Mouse (Mus musculus): Measurements from ENCODE around the gene Tmem255b. TPM values are rescaled to one million over a fixed set of nuclear protein-coding genes. Genes with fewer than 3 reads are reported as not detected.

Gene Tmem255b
- total RNA-seq, 2 experiments from 2014 or later, result 13.8 to 14.6 TPM

DNA sequence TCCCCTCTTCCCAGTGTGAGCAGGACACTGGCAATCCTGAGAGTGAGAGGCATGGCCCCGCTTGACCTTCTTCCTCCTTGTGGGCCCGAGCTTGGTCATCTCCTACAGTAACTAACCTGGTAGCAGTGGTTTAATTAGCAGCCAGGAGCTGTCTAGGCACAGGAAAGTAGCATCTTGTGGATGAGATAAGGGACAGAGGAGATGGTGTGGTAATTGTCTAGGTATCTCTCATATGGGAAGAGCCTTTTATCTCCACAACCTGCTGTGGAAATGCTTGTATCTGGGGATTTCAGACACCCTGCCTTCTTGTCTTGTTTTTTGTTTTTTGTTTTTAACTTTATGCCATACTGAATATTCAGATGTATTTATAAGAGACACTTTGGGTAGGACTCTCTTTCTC lies 2.5 kb downstream of the Tmem255b start:
- no peak for DNase-seq
- intact Hi-C loops (cut with DNase I), result no loop called here

- intact Hi-C loops (cut with DNase I), result no loop called here
- DNase-seq, result no peak
Measured at GRCm38 (mm10) chr8:13442152-13442551, 7.2 kb downstream of the Tmem255b start.

DNA sequence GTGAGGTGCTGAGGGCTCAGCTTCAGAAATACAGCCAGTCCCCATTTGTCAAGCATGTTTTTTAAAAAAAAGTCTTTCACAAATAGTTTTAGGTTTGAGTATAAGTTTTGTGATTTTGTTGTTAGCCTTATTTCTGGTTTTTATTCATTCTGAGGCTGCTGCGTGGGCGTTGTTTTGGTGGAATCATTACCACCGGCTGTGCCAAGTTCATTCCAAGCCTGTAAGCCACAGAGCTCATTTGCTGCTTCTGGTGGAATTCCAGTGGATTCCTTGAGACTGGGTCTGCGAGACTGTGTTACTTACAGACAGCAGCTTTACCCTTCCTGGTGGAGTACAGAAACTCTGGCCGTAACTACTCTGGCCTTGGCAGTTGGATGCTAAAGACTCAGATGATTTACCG lies 11.5 kb downstream of the Tmem255b start:
- intact Hi-C loops (cut with DNase I), result no loop called here

DNA sequence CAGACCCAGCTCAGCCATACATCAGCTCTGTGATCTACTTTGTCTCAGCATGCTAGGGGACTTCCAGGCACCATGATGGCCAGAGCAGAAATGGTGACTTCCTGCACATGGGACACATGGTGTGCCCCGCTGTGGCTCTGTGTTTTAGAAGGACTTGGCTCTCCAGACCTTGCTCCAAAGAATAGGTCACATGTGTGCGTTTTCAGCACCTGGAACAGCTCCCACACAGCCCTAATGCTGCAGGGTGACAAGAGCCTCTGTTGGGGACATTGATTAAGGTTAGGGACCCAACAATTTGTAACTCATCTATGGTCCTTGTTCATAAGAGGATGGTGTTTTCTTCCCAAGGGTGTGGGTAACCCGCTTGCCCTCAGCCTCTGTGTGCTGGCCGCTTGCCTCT lies 13.2 kb downstream of the Tmem255b start:
- DNase-seq, result peak; percentile 31 to 61

More for the DNA sequence above, 11.5 kb downstream of the Tmem255b start:
- DNase-seq, result no peak

GRCm38 (mm10) chr8:13451747-13452277 lies 16.8 kb downstream of the Tmem255b start:
- intact Hi-C loops (cut with DNase I), result no loop called here
- DNase-seq, result no peak

More for the DNA sequence above, 13.2 kb downstream of the Tmem255b start:
- intact Hi-C loops (cut with DNase I), result no loop called here

GRCm38 (mm10) chr8:13454341-13455113 lies 19.5 kb downstream of the Tmem255b start:
- intact Hi-C loops (cut with DNase I), result loop anchor here (2.0 kb wide), 1 partner anchor 94 kb away; no protein-coding TSS in a partner anchor
- no peak for DNase-seq

DNA sequence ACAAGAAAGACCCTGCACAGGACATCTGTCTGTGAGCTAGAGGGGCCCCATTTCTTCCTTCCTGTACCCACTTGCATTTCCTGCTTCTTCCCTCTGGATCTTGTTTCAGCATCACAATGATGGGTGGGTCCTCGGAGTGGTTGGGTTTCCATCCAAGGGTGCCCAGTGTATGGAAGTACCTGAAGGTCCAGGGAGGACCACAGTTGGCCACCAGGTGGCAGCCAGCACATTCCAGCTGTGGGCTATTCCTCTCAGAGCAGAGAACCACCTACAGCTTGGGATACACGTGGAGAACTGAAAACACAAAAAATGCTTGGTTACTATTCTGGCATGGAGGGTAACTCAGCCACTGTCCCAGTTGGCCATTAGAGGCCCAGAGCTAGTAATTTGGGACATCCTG lies 20.3 kb downstream of the Tmem255b start:
- intact Hi-C loops (cut with DNase I), result loop anchor here (2.0 kb wide), 1 partner anchor 94 kb away; no protein-coding TSS in a partner anchor
- peak; percentile 69 to 77 for DNase-seq

GRCm38 (mm10) chr8:13459431-13459830 lies 24.4 kb downstream of the Tmem255b start:
- no peak for DNase-seq
- intact Hi-C loops (cut with DNase I), result no loop called here

DNA sequence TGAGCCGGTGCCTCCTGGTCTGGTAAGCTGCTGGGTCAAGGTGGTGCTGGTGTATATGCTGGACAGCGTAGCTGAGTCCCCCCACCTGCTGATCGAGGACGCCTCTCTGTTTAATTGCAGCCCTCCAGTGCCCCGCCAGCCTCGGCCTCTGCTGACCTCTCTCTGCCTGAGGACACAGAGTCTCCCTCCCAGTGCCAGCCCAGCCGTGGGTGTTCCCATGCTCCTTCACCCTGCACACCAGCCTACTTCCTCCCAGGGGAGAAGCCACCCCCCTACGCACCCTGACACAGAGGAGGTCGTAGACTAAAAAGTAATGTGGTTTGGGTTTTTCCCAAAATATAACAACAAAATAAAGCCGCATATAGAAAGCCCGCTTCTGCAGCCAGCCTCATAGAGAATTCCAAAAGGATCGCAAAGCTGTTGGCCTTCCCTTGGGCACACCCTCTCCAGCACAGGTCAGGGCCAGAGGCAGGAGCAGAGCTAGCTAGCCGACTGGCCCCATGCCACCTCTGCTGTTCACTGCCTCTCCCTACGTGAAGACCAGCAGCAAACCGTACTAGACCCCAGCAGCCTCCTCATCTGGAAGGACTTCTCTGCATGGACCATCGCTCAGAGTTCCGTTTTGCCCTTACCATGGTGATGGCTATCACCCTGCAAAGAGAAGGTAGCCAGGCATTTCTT lies 26.2 kb downstream of the Tmem255b start:
- intact Hi-C loops (cut with DNase I), result no loop called here
- peak in 1 of 2 experiments; percentile 13 for DNase-seq

- DNase-seq, result peak; percentile 82 to 87
- intact Hi-C loops (cut with DNase I), result loop anchor here (1.0 kb wide), 1 partner anchor 49 kb away; no protein-coding TSS in a partner anchor
Measured at GRCm38 (mm10) chr8:13461843-13462242, 26.9 kb downstream of the Tmem255b start.

DNA sequence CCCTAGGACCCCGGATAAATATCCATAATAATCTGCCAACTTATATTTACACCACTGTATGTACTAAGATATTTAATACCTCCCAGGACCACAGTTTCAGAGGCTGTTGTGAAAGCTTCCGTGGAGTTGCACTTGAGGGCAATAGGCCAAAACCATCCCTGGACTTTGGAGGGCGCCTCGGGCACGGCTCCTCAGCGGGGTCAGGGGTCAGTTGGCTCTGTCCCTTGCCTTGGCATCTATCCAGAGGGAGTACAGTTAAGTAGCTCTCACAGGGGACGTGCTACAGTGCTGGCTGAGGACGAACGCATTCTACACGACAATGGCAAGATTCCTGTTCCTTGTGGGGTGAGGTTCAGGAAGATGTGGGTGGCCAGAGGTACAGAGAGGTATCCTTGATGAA lies 27.4 kb downstream of the Tmem255b start:
- intact Hi-C loops (cut with DNase I), result loop anchor here (1.0 kb wide), 1 partner anchor 49 kb away; no protein-coding TSS in a partner anchor
- DNase-seq, result peak; percentile 49 to 53

DNA sequence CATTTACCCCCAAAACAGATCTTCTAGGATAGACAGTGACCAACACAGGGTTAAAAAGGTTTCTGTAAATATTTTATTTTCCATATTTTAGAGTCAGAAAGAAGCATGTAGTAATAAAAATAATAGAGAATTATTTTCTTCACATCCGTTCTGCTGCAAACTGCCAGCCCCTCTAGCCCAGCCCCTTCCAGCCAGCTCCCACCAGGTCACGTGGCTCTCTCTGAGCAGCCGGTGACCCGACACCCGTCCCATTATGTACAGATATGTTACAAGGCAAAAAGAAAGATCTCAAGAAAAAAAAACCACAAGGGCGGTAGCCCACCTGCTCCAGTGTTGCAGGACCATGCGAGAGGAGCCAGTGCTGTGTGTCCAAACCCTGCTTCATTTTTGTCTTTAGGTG lies 30.3 kb downstream of the Tmem255b start:
- DNase-seq, result no peak
- intact Hi-C loops (cut with DNase I), result no loop called here

DNA sequence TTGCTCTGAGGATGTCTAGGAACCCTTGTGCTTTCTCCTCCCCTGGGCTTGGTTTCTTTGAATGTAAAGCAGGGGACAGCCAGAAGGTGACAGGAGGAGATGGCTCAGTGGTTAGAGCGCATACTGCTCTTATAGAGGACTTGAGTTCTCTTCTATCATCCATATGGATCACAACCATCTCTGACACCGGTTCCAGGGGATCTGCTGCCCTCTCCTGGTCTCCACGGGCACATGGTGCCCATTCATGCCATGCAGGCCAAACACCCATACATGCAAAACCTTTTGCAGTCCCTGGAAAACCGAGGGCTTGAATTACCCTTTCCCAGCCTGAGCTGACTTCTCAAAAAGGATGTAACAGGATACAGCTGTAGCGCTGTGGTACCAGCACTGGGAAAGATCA lies 32.0 kb downstream of the Tmem255b start:
- intact Hi-C loops (cut with DNase I), result no loop called here
- no peak for DNase-seq

DNA sequence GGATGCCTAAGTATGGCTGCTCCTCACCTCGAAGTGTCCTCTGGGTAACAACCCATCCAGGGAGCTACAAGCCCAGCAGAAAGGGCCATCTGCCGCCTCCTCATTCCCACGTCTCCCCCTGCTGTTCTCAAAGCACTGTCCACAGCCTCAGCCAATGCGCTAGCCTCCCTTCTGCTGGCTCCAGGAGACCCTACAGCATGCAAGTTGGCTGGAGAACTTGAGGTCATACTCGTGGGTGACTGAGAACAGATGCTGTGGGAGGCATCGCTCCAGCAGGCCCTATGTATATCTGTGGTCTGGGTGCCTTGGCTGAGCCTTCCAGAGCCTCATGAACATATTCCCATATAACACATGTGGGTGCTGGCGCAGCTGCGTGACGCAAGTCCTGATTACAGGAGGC lies 33.7 kb downstream of the Tmem255b start:
- intact Hi-C loops (cut with DNase I), result no loop called here
- no peak for DNase-seq

- no peak for DNase-seq
- intact Hi-C loops (cut with DNase I), result no loop called here
Measured at GRCm38 (mm10) chr8:13471484-13471883, 36.5 kb downstream of the Tmem255b start.

GRCm38 (mm10) chr8:13472284-13472683 lies 37.3 kb downstream of the Tmem255b start:
- DNase-seq, result peak; percentile 52 to 72
- intact Hi-C loops (cut with DNase I), result no loop called here

GRCm38 (mm10) chr8:13475892-13476291 lies 40.9 kb downstream of the Tmem255b start:
- intact Hi-C loops (cut with DNase I), result no loop called here
- no peak for DNase-seq

DNA sequence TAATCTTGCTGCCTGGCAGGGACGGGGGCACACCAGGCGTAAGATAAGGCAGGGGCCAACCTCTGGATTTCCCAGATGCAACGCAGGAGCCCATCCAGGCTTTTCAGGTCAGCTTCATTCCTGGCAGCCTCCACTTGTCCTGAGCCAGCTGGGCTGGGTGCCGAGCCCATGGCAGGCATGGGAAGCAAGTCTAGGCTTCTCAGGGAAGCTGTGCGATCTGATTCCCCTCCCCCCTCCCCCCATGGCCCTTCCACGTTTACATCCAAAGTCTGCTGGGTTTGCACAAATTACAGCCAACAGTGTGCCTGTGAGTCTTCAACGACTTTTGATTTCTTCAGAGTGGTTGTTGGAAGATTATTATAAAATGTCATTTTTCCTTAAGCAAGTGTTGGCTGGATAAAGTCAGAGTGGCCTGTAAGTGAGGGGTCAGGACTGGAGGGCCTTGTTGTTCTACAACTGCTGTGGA lies 46.1 kb downstream of the Tmem255b start:
- peak; percentile 67 to 81 for DNase-seq
- intact Hi-C loops (cut with DNase I), result no loop called here

GRCm38 (mm10) chr8:13481596-13481995 lies 46.6 kb downstream of the Tmem255b start:
- intact Hi-C loops (cut with DNase I), result no loop called here
- no peak for DNase-seq

DNA sequence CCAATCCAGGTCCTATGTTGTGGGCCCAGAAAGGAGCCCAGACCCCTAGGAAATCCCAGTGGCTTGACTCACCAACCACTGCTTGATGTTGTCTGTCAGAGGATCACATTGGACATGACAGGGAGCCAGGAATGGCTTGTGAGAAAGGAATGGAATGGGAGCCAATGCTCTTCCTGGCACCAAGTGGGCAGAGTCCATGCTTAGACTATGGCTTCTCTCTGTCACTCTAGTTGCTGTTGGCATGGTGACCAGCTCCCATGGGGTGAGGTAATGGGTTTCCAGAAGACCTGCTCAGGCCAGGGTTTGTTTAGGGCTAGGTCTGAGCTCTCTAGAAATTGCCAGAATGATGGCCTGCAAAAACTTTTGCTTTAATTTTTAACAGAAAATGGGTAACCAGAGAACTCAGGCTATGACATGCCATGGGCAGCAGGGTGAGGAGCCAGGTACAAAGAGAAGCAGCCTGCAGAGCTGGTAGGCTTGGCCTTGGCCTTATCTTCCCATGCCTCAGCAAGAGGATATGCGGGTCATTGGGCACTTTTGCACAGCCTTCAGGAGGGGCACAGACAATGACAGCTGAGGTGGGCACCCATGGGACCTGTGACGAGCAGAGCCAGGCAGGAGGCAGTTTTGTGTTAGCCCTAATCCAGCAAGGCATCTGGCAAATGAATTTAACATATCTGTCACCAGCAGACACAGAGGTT lies 47.3 kb downstream of the Tmem255b start:
- DNase-seq, result no peak
- intact Hi-C loops (cut with DNase I), result no loop called here

DNA sequence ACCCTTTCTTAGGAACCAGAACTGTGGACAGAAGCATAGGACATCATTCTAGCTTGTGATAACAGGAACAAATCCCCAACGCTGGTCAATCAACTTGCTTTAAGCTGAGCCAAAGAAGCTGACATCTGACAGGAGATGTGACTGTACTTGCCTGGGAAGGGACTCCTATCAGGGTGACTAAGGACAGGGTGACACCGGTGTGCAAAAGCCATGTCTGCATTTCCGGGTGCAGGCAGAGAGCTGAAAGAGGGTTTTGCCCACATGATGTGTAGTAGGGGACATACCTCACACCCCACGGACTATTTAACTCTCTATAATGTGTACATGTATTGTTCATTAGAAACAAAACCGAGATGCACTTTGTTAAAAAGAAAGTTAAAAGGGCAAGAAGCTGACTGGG lies 48.2 kb downstream of the Tmem255b start:
- intact Hi-C loops (cut with DNase I), result no loop called here

More for the DNA sequence above, 48.2 kb downstream of the Tmem255b start:
- no peak for DNase-seq

Data from heart, postnatal 14 days (tissue).